Mouse (Mus musculus): ENCODE measurements at regions not wholly inside any gene's neighbourhood (a gene's known extent, or its start where the extent isn't known, plus 50 kb on each side); places are given as distances from the start of the nearest gene placed in this dataset.

GRCm38 (mm10) chr13:115329000-115329960 is 227.5 kb upstream of the Itga1 start:
- Histone ChIP-seq H3K27ac (ENCODE audit: insufficient read depth, low read depth, low read length, poor library complexity, severe bottlenecking) (no peak overlapping the region), H3K36me3 (ENCODE audit: control insufficient read depth, insufficient read depth, low read length, poor library complexity, severe bottlenecking) (no peaks in the 10 kb centered on the region), H3K9me3 (ENCODE audit: control insufficient read depth, insufficient read depth, low read depth, low read length) (no peaks in the 10 kb centered on the region), H3K4me3 (ENCODE audit: insufficient read depth in 1 of 2, low read depth in 1 of 2, low read length in 2 of 2, poor library complexity in 1 of 2, severe bottlenecking in 1 of 2) (no peak overlapping the region), H3K9ac (ENCODE audit: insufficient read depth, low read depth, low read length, poor library complexity, severe bottlenecking) (no peak overlapping the region), H3K4me1 (ENCODE audit: control insufficient read depth in 2 of 2, insufficient read depth in 2 of 2, low read length in 2 of 2, poor library complexity in 1 of 2) (no peaks in the 10 kb centered on the region)
- in situ Hi-C loops (cut with MboI; ENCODE audit: low sequenced_read_pairs in 2 of 2, unreplicated experiment in 2 of 2), result no loop called here
- no peak for TF ChIP-seq MAFK (IDR thresholded peaks at IDR 0.05; ENCODE audit: insufficient read depth, low read depth, low read length)
- TF ChIP-seq ZNF384 (IDR thresholded peaks at IDR 0.05; ENCODE audit: low read depth, low read length), result no peak
- no peak for TF ChIP-seq ZC3H11A (IDR thresholded peaks at IDR 0.05; ENCODE audit: borderline replicate concordance, low read depth, low read length)
- TF ChIP-seq CHD2 (IDR thresholded peaks at IDR 0.05; ENCODE audit: low read depth, low read length), result no peak
- TF ChIP-seq HCFC1 (IDR thresholded peaks at IDR 0.05; ENCODE audit: borderline replicate concordance, insufficient read depth, low read length), result no peak
- DNase-seq (ENCODE audit: low read depth, low spot score), result no peak

DNA sequence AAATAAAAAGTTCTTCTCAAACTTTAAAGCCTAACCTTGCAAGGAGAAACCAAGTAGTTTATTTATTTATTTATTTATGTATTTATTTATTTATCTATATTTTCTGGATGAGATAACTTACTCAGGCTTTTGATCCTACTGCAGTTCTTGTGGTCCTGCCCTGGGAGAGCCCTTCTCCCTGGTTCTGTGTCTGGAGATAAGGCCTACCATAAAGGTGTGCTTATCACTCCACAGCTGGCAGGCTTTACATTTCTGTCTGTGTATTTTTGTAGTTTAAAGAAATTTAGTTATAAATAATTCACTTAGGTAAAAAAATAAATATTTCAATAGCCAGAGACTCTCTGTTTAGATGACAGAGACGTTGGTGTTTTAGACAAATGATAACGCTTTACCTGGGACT is 224.5 kb upstream of the Itga1 start:
- Histone ChIP-seq H3K36me3 (ENCODE audit: control insufficient read depth, insufficient read depth, low read length, poor library complexity, severe bottlenecking) (no peaks in the 10 kb centered on the region), H3K4me1 (ENCODE audit: control insufficient read depth in 2 of 2, insufficient read depth in 2 of 2, low read length in 2 of 2, poor library complexity in 1 of 2) (no peaks in the 10 kb centered on the region), H3K27ac (ENCODE audit: insufficient read depth, low read depth, low read length, poor library complexity, severe bottlenecking) (no peak overlapping the region), H3K9me3 (ENCODE audit: control insufficient read depth, insufficient read depth, low read depth, low read length) (no peaks in the 10 kb centered on the region), H3K9ac (ENCODE audit: insufficient read depth, low read depth, low read length, poor library complexity, severe bottlenecking) (no peak overlapping the region), H3K4me3 (ENCODE audit: insufficient read depth in 1 of 2, low read depth in 1 of 2, low read length in 2 of 2, poor library complexity in 1 of 2, severe bottlenecking in 1 of 2) (no peak overlapping the region)
- no peak for DNase-seq (ENCODE audit: low read depth, low spot score)
- TF ChIP-seq HCFC1 (IDR thresholded peaks at IDR 0.05; ENCODE audit: borderline replicate concordance, insufficient read depth, low read length) (no peak), MAFK (IDR thresholded peaks at IDR 0.05; ENCODE audit: insufficient read depth, low read depth, low read length) (no peak), ZC3H11A (IDR thresholded peaks at IDR 0.05; ENCODE audit: borderline replicate concordance, low read depth, low read length) (no peak), ZNF384 (IDR thresholded peaks at IDR 0.05; ENCODE audit: low read depth, low read length) (no peak), CHD2 (IDR thresholded peaks at IDR 0.05; ENCODE audit: low read depth, low read length) (no peak)
- in situ Hi-C loops (cut with MboI; ENCODE audit: low sequenced_read_pairs in 2 of 2, unreplicated experiment in 2 of 2), result no loop called here

GRCm38 (mm10) chr13:115316681-115317080 is 214.9 kb upstream of the Itga1 start:
- Histone ChIP-seq H3K36me3 (ENCODE audit: control insufficient read depth, insufficient read depth, low read length, poor library complexity, severe bottlenecking) (no peaks in the 10 kb centered on the region), H3K9ac (ENCODE audit: insufficient read depth, low read depth, low read length, poor library complexity, severe bottlenecking) (no peak overlapping the region), H3K27ac (ENCODE audit: insufficient read depth, low read depth, low read length, poor library complexity, severe bottlenecking) (no peak overlapping the region), H3K9me3 (ENCODE audit: control insufficient read depth, insufficient read depth, low read depth, low read length) (no peaks in the 10 kb centered on the region), H3K4me3 (ENCODE audit: insufficient read depth in 1 of 2, low read depth in 1 of 2, low read length in 2 of 2, poor library complexity in 1 of 2, severe bottlenecking in 1 of 2) (no peak overlapping the region), H3K4me1 (ENCODE audit: control insufficient read depth in 2 of 2, insufficient read depth in 2 of 2, low read length in 2 of 2, poor library complexity in 1 of 2) (no peaks in the 10 kb centered on the region)
- DNase-seq (ENCODE audit: low read depth, low spot score), result no peak
- in situ Hi-C loops (cut with MboI; ENCODE audit: low sequenced_read_pairs in 2 of 2, unreplicated experiment in 2 of 2), result no loop called here
- no peak for TF ChIP-seq ZC3H11A (IDR thresholded peaks at IDR 0.05; ENCODE audit: borderline replicate concordance, low read depth, low read length)
- TF ChIP-seq CHD2 (IDR thresholded peaks at IDR 0.05; ENCODE audit: low read depth, low read length), result no peak
- no peak for TF ChIP-seq ZNF384 (IDR thresholded peaks at IDR 0.05; ENCODE audit: low read depth, low read length)
- no peak for TF ChIP-seq HCFC1 (IDR thresholded peaks at IDR 0.05; ENCODE audit: borderline replicate concordance, insufficient read depth, low read length)
- TF ChIP-seq MAFK (IDR thresholded peaks at IDR 0.05; ENCODE audit: insufficient read depth, low read depth, low read length), result no peak

DNA sequence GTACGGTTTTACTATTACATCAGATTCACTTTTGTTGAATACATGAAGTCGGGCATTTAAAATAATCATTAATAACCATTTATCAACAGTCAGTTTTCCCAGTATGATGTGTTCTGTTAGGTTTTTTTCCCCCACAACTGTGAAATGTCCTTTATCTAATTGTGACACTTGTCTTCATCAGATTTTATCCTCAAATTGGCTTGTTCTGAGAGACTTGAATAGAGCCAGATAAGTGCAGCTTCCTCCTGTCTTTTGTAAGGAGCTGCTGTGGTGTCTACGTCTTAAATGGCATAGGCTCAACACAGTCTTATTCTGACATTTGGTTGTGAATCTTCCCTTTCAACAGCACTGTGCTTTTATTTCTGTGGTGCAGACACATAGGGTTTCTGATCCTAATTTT is 206.8 kb upstream of the Itga1 start:
- DNase-seq (ENCODE audit: low read depth, low spot score), result no peak
- Histone ChIP-seq H3K27ac (ENCODE audit: insufficient read depth, low read depth, low read length, poor library complexity, severe bottlenecking) (no peak overlapping the region), H3K36me3 (ENCODE audit: control insufficient read depth, insufficient read depth, low read length, poor library complexity, severe bottlenecking) (no peaks in the 10 kb centered on the region), H3K9me3 (ENCODE audit: control insufficient read depth, insufficient read depth, low read depth, low read length) (no peaks in the 10 kb centered on the region), H3K4me3 (ENCODE audit: insufficient read depth in 1 of 2, low read depth in 1 of 2, low read length in 2 of 2, poor library complexity in 1 of 2, severe bottlenecking in 1 of 2) (no peak overlapping the region), H3K9ac (ENCODE audit: insufficient read depth, low read depth, low read length, poor library complexity, severe bottlenecking) (no peak overlapping the region), H3K4me1 (ENCODE audit: control insufficient read depth in 2 of 2, insufficient read depth in 2 of 2, low read length in 2 of 2, poor library complexity in 1 of 2) (no peaks in the 10 kb centered on the region)
- in situ Hi-C loops (cut with MboI; ENCODE audit: low sequenced_read_pairs in 2 of 2, unreplicated experiment in 2 of 2), result no loop called here
- TF ChIP-seq ZNF384 (IDR thresholded peaks at IDR 0.05; ENCODE audit: low read depth, low read length) (no peak), ZC3H11A (IDR thresholded peaks at IDR 0.05; ENCODE audit: borderline replicate concordance, low read depth, low read length) (no peak), MAFK (IDR thresholded peaks at IDR 0.05; ENCODE audit: insufficient read depth, low read depth, low read length) (no peak), CHD2 (IDR thresholded peaks at IDR 0.05; ENCODE audit: low read depth, low read length) (no peak), HCFC1 (IDR thresholded peaks at IDR 0.05; ENCODE audit: borderline replicate concordance, insufficient read depth, low read length) (no peak)
